Mouse (Mus musculus): ENCODE measurements at regions not wholly inside any gene's neighbourhood (a gene's known extent, or its start where the extent isn't known, plus 50 kb on each side); places are given as distances from the start of the nearest gene placed in this dataset.

DNA sequence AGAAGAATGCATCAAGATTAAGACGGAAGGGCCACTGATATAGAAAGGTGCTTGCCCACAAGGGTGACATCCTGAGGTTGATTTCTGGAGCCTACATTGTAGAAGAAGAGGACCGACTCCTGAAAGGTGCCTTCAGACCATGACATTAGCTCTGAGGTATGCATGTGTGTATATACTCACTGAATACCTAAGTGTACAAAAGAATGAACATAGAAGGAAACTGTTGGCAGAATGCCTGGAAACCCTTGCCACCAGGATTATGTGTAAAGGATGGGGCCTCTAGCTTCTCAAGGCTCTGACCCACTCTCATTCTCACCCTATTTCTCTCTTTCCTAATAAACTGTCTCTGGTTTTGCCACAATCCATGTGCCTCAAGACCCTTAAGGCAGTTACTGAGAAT is 90.7 kb upstream of the Ercc6l2 start:
- Histone ChIP-seq H3K4me3 (ENCODE audit: low read depth, low read length) (no peak overlapping the region), H3K9me3 (ENCODE audit: control insufficient read depth, low read length) (no peaks in the 10 kb centered on the region), H3K36me3 (ENCODE audit: control insufficient read depth, insufficient read depth, low read length) (no peaks in the 10 kb centered on the region), H3K27me3 (ENCODE audit: control insufficient read depth, insufficient read depth, low read length) (no peaks in the 10 kb centered on the region), H3K9ac (ENCODE audit: low read length) (no peak overlapping the region), H3K27ac (replicated peaks; ENCODE audit: low read depth, low read length) (no peak overlapping the region), H3K4me1 (ENCODE audit: control insufficient read depth, insufficient read depth, low read length) (peaks cover 21% of the 10 kb centered on the region), H3K4me2 (ENCODE audit: low read depth, severe bottlenecking) (no peak overlapping the region)
- DNase-seq (ENCODE audit: low spot score) = no peak
- WGBS = 90% methylated on average over 2 of the region's 2 CpGs
- no peak for ATAC-seq (ENCODE audit: insufficient number of reproducible peaks, low FRiP score, low TSS enrichment, low read depth)

DNA sequence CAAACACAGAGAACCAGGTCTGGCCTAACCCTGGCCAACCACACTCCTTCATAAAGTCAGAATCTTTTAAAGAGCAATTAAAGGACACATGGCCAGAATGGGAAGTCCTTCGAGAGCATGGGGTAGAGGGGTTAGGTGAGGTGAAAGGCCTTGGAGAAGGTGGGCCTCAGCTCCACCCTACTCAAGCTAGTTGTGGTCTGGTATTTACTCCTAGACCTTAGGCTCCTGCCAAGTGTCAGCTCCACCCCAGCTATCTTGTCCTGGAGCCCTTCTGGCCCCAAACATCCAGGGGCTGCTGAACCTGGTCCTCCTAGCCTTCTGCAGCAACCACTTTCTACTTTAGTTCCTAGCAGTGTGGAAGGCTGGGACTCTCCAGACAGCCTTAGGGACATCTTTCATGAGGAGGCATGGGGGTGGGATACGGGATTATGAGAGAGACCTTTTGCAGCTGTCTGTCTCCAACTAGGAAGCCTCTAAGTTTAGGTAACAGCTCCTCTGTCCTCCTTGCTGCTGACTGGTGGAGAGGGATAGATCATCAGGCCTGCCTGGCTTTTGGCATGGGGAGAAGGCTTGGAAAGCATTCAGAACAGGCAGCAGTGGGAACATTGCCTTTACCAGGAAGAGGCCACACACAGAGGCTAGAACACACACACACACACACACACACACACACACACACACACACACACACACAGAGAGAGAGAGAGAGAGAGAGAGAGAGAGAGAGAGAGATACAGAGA is 90.0 kb upstream of the Ercc6l2 start:
- Histone ChIP-seq H3K4me1 (ENCODE audit: control insufficient read depth, insufficient read depth, low read length) (peaks cover 17% of the 10 kb centered on the region), H3K36me3 (ENCODE audit: control insufficient read depth, insufficient read depth, low read length) (no peaks in the 10 kb centered on the region), H3K4me2 (ENCODE audit: low read depth, severe bottlenecking) (no peak overlapping the region), H3K9me3 (ENCODE audit: control insufficient read depth, low read length) (no peaks in the 10 kb centered on the region), H3K9ac (ENCODE audit: low read length) (no peak overlapping the region), H3K4me3 (ENCODE audit: low read depth, low read length) (no peak overlapping the region), H3K27me3 (ENCODE audit: control insufficient read depth, insufficient read depth, low read length) (no peaks in the 10 kb centered on the region), H3K27ac (replicated peaks; ENCODE audit: low read depth, low read length) (no peak overlapping the region)
- no peak for DNase-seq (ENCODE audit: low spot score)
- ATAC-seq (ENCODE audit: insufficient number of reproducible peaks, low FRiP score, low TSS enrichment, low read depth) = no peak
- 64% methylated on average over 2 of the region's 2 CpGs for WGBS

DNA sequence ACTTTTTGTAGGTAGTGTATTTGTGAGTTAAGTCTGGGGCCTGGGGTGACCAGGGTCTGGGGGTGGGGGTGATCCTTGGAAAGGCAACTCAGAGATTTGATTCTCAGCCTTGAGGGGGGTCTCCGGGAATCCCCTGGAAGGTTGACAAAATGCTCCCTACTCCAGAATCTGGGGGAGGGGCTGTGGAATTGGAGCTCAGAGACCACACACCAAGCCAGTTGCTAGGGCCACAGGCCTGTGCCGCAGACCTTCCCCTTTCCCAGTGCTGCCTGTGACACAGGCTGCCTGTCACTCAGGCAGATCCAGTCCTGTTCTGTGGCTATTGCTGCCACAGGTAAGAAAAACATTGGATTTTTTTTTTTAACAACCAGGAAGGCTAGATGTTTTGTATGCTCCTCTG is 89.0 kb upstream of the Ercc6l2 start:
- no peak overlapping the region for H3K27ac ChIP-seq (replicated peaks; ENCODE audit: low read depth, low read length)
- DNase-seq (ENCODE audit: low spot score) = peak; percentile 48
- no peaks in the 10 kb centered on the region for H3K27me3 ChIP-seq (ENCODE audit: control insufficient read depth, insufficient read depth, low read length)
- H3K4me1 ChIP-seq (ENCODE audit: control insufficient read depth, insufficient read depth, low read length) = peaks cover 14% of the 10 kb centered on the region
- H3K4me3 ChIP-seq (ENCODE audit: low read depth, low read length) = no peak overlapping the region
- H3K9ac ChIP-seq (ENCODE audit: low read length) = no peak overlapping the region
- H3K9me3 ChIP-seq (ENCODE audit: control insufficient read depth, low read length) = no peaks in the 10 kb centered on the region
- 10% methylated on average over 2 of the region's 2 CpGs for WGBS
- H3K36me3 ChIP-seq (ENCODE audit: control insufficient read depth, insufficient read depth, low read length) = no peaks in the 10 kb centered on the region
- ATAC-seq (ENCODE audit: insufficient number of reproducible peaks, low FRiP score, low TSS enrichment, low read depth) = no peak
- H3K4me2 ChIP-seq (ENCODE audit: low read depth, severe bottlenecking) = no peak overlapping the region

DNA sequence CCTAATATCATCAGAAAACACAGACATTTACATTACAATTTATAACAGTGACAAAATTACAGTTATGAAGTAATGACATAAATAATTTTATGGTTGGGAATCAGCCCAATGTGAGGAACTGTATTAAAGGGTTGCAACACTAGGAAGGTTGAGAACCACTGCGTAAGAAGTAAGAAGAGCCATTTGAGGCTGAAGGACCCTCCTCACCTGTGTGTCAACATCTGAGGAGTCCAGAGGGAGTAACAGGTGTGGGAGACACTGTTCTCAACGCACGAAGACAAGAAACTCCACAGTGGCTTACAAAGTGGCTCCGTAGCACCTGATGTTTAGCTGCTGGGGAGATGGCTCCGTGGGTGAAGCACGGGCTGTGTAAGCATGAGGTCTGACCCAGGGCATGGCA is 88.5 kb upstream of the Ercc6l2 start:
- ATAC-seq (ENCODE audit: insufficient number of reproducible peaks, low FRiP score, low TSS enrichment, low read depth) = no peak
- H3K9ac ChIP-seq (ENCODE audit: low read length) = no peak overlapping the region
- H3K27me3 ChIP-seq (ENCODE audit: control insufficient read depth, insufficient read depth, low read length) = no peaks in the 10 kb centered on the region
- no peak overlapping the region for H3K4me2 ChIP-seq (ENCODE audit: low read depth, severe bottlenecking)
- no peak overlapping the region for H3K27ac ChIP-seq (replicated peaks; ENCODE audit: low read depth, low read length)
- H3K9me3 ChIP-seq (ENCODE audit: control insufficient read depth, low read length) = no peaks in the 10 kb centered on the region
- DNase-seq (ENCODE audit: low spot score) = no peak
- H3K36me3 ChIP-seq (ENCODE audit: control insufficient read depth, insufficient read depth, low read length) = no peaks in the 10 kb centered on the region
- 86% methylated on average over 6 of the region's 6 CpGs for WGBS
- H3K4me1 ChIP-seq (ENCODE audit: control insufficient read depth, insufficient read depth, low read length) = peaks cover 14% of the 10 kb centered on the region
- no peak overlapping the region for H3K4me3 ChIP-seq (ENCODE audit: low read depth, low read length)

DNA sequence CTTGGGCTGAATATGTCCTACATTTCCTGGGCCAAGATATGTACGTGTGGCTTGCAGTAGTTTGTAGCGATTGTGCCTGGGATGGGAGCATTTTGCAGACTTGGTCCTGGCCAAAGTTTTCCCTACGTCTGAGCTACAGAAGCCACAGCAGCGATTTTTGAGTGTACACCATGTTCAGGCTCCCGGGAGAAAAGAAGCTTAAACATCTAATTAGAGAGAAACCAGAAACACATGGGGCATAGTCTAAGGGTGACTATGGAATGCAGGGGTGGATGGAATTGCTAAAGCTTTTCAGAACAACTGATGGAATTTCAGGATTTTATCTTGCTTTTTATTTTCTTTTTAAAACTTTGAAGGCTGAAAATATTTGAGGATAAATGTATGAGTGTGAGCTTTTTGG is 79.3 kb upstream of the Ercc6l2 start:
- ATAC-seq (ENCODE audit: insufficient number of reproducible peaks, low FRiP score, low TSS enrichment, low read depth) (no peak), DNase-seq (ENCODE audit: low spot score) (no peak)
- H3K4me2 ChIP-seq (ENCODE audit: low read depth, severe bottlenecking) = no peak overlapping the region
- H3K9ac ChIP-seq (ENCODE audit: low read length) = no peak overlapping the region
- WGBS = 60% methylated on average over 5 of the region's 5 CpGs
- H3K9me3 ChIP-seq (ENCODE audit: control insufficient read depth, low read length) = no peaks in the 10 kb centered on the region
- no peaks in the 10 kb centered on the region for H3K27me3 ChIP-seq (ENCODE audit: control insufficient read depth, insufficient read depth, low read length)
- H3K4me3 ChIP-seq (ENCODE audit: low read depth, low read length) = no peak overlapping the region
- no peaks in the 10 kb centered on the region for H3K36me3 ChIP-seq (ENCODE audit: control insufficient read depth, insufficient read depth, low read length)
- no peak overlapping the region for H3K27ac ChIP-seq (replicated peaks; ENCODE audit: low read depth, low read length)
- H3K4me1 ChIP-seq (ENCODE audit: control insufficient read depth, insufficient read depth, low read length) = no peaks in the 10 kb centered on the region

DNA sequence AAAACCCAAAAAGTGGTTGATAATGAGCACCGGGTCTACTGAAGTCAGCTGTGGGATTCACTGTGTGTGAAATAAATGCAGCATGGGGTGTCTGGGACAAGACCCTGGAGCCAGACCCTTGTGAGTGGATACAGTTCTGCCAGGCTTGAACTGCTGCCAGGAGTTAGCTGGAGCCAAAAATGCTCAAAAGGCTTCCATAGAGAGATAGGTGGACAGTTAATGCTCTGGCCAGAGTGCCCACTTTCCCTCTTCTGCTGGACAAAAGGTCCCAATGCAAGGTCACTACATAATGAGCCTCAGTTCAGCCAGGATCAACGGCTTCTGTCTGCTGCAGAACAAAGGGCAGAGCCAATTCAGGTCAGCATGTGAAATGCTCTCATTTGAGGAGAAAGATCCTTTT is 73.2 kb upstream of the Ercc6l2 start:
- 68% methylated on average over 2 of the region's 2 CpGs for WGBS
- Histone ChIP-seq H3K4me2 (ENCODE audit: low read depth, severe bottlenecking) (no peak overlapping the region), H3K27ac (replicated peaks; ENCODE audit: low read depth, low read length) (no peak overlapping the region), H3K9me3 (ENCODE audit: control insufficient read depth, low read length) (no peaks in the 10 kb centered on the region), H3K9ac (ENCODE audit: low read length) (no peak overlapping the region), H3K4me3 (ENCODE audit: low read depth, low read length) (no peak overlapping the region), H3K27me3 (ENCODE audit: control insufficient read depth, insufficient read depth, low read length) (no peaks in the 10 kb centered on the region), H3K4me1 (ENCODE audit: control insufficient read depth, insufficient read depth, low read length) (no peaks in the 10 kb centered on the region), H3K36me3 (ENCODE audit: control insufficient read depth, insufficient read depth, low read length) (no peaks in the 10 kb centered on the region)
- no peak for ATAC-seq (ENCODE audit: insufficient number of reproducible peaks, low FRiP score, low TSS enrichment, low read depth)
- DNase-seq (ENCODE audit: low spot score) = no peak

DNA sequence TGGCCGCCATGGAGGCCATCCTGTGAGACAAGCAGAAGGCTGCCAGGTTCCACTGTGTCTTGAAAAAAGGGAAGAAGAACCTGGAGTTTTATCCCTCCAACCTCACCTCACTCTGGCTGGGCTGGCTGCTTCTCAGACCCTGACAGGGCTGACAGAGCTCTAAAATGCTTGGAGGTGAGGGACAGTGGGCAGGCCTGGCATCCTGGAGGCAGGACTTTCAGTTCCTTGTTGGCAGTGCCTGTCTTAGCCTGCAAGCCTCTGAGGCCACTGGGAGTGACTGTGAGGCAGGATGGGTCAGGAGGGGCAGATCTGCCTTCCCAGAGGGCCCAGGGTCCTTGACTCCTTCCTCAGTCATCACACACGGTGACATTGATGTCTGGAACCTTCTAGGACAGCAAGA is 66.3 kb upstream of the Ercc6l2 start:
- H3K4me3 ChIP-seq (ENCODE audit: low read depth, low read length) = no peak overlapping the region
- H3K27me3 ChIP-seq (ENCODE audit: control insufficient read depth, insufficient read depth, low read length) = no peaks in the 10 kb centered on the region
- H3K4me2 ChIP-seq (ENCODE audit: low read depth, severe bottlenecking) = no peak overlapping the region
- no peaks in the 10 kb centered on the region for H3K36me3 ChIP-seq (ENCODE audit: control insufficient read depth, insufficient read depth, low read length)
- WGBS = 92% methylated on average over 2 of the region's 2 CpGs
- no peak overlapping the region for H3K9ac ChIP-seq (ENCODE audit: low read length)
- no peak overlapping the region for H3K27ac ChIP-seq (replicated peaks; ENCODE audit: low read depth, low read length)
- DNase-seq (ENCODE audit: low spot score) = no peak
- H3K9me3 ChIP-seq (ENCODE audit: control insufficient read depth, low read length) = no peaks in the 10 kb centered on the region
- no peaks in the 10 kb centered on the region for H3K4me1 ChIP-seq (ENCODE audit: control insufficient read depth, insufficient read depth, low read length)
- no peak for ATAC-seq (ENCODE audit: insufficient number of reproducible peaks, low FRiP score, low TSS enrichment, low read depth)

DNA sequence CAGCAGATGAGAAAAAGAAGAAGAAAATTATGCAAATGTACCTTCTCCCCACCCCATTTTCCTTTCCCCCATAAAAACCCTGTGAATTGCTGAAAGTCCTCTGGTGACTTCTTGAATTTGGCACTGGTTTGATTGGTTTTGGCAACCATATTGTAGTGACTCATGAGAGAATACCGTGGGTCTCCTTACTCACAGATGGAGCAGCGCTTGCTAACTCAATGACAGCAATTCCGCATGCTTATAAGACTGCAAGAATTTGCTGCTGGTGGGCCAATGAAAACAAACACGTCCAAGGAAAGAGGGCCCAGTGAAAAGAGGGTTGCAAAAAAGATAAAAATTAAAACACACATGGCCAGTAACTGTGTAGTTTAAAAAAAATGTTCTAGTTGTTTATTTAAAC is 65.0 kb upstream of the Ercc6l2 start:
- DNase-seq (ENCODE audit: low spot score) = no peak
- no peak for ATAC-seq (ENCODE audit: insufficient number of reproducible peaks, low FRiP score, low TSS enrichment, low read depth)
- H3K36me3 ChIP-seq (ENCODE audit: control insufficient read depth, insufficient read depth, low read length) = no peaks in the 10 kb centered on the region
- H3K4me2 ChIP-seq (ENCODE audit: low read depth, severe bottlenecking) = no peak overlapping the region
- no peaks in the 10 kb centered on the region for H3K9me3 ChIP-seq (ENCODE audit: control insufficient read depth, low read length)
- H3K4me3 ChIP-seq (ENCODE audit: low read depth, low read length) = no peak overlapping the region
- H3K4me1 ChIP-seq (ENCODE audit: control insufficient read depth, insufficient read depth, low read length) = no peaks in the 10 kb centered on the region
- no peaks in the 10 kb centered on the region for H3K27me3 ChIP-seq (ENCODE audit: control insufficient read depth, insufficient read depth, low read length)
- H3K9ac ChIP-seq (ENCODE audit: low read length) = no peak overlapping the region
- no peak overlapping the region for H3K27ac ChIP-seq (replicated peaks; ENCODE audit: low read depth, low read length)
- 81% methylated on average over 4 of the region's 4 CpGs for WGBS

DNA sequence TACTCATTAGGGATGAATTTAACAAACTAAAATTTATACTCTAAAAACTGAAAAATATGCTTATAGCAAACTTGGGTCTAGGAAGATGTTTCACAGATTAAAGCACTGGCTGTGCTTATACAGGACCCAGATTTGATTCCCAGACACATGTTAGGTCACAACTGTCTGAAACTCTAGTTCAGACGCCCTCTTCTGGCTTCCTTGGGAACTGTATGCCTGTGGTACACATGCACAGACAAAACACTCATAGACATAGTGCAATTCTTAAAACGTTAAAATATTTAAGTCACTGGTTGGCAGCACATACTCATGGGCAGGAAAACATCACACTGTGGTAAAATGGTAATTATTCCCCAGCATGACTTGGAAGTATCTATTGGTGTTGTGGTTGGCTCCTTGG is 63.8 kb upstream of the Ercc6l2 start:
- Histone ChIP-seq H3K36me3 (ENCODE audit: control insufficient read depth, insufficient read depth, low read length) (no peaks in the 10 kb centered on the region), H3K9ac (ENCODE audit: low read length) (no peak overlapping the region), H3K4me3 (ENCODE audit: low read depth, low read length) (no peak overlapping the region), H3K9me3 (ENCODE audit: control insufficient read depth, low read length) (no peaks in the 10 kb centered on the region), H3K27ac (replicated peaks; ENCODE audit: low read depth, low read length) (no peak overlapping the region), H3K27me3 (ENCODE audit: control insufficient read depth, insufficient read depth, low read length) (no peaks in the 10 kb centered on the region), H3K4me2 (ENCODE audit: low read depth, severe bottlenecking) (no peak overlapping the region), H3K4me1 (ENCODE audit: control insufficient read depth, insufficient read depth, low read length) (no peaks in the 10 kb centered on the region)
- ATAC-seq (ENCODE audit: insufficient number of reproducible peaks, low FRiP score, low TSS enrichment, low read depth) (no peak), DNase-seq (ENCODE audit: low spot score) (no peak)
- 67% methylated on average over 2 of the region's 2 CpGs for WGBS
